Mouse (Mus musculus) olfactory bulb, adult 2 months (tissue): Measurements from ENCODE around the gene Strn4.

Experiments used
- CTCF ChIP-seq: fragments of 200-500 bp; IDR thresholded peaks from 2 replicates; pipeline ENCODE4 v1.5.1; 2012; ENCODE audit warnings: low read depth, mild to moderate bottlenecking, low read length, moderate library complexity; ENCODE audit not compliant: insufficient read depth
- POLR2A ChIP-seq: fragments of 200-500 bp; IDR thresholded peaks from 2 replicates; pipeline ENCODE4 v1.6.1; 2012; ENCODE audit warnings: mild to moderate bottlenecking, low read depth, low read length, moderate library complexity; ENCODE audit not compliant: insufficient read depth

- TF ChIP-seq CTCF (no peak), POLR2A (no peak)
These were observed 44.4 kb downstream of the Strn4 start for GRCm38 (mm10) chr7:16859902-16860651.
